Mouse (Mus musculus) granulocyte monocyte progenitor cell, adult 5-6 weeks (primary cell): ENCODE data around the gene Abcb11. TPM values are rescaled to one million over a fixed set of nuclear protein-coding genes. Genes with fewer than 3 reads are reported as not detected.
"Not testable (repeated sequence)": the region's sequence is repeated elsewhere in the genome, so short reads cannot be mapped to it uniquely, and the experiment has no call there.

ENCODE experiments used
- ATAC-seq: replicated peaks from 2 replicates; pipeline ENCODE4 v1.8.0; 2016; ENCODE audit warnings: mild to moderate bottlenecking, moderate TSS enrichment, inconsistent platforms; ENCODE audit not compliant: poor library complexity, severe bottlenecking
- total RNA-seq, 2 experiments: library from RNA; stranded (forward) in 1 of 2; stranded (reverse) in 1 of 2; fragments of 200-712, 200-1000 nt in 1 of 2; fragments of >200 nt in 1 of 2; fragmentation: Nextera tagmentation in 1 of 2; gene quantifications; 2 replicates each; pipeline ENCODE4 v1.2.3; 2014 to 2017

Gene Abcb11
- not detected in 2 replicates for total RNA-seq (2014; fragmentation: Nextera tagmentation)
- not detected in 2 replicates for total RNA-seq (2017)

- no peak for ATAC-seq
These were observed at the start of gene Abcb11 for GRCm38 (mm10) chr2:69342496-69343221. TSS of gene Abcb11 (minus strand) at chr2:69342616.

- ATAC-seq: no peak
These were observed 43.9 kb upstream of the Abcb11 start for GRCm38 (mm10) chr2:69386118-69386871.

- ATAC-seq: peak; percentile 38
These were observed 40.4 kb upstream of the Abcb11 start for GRCm38 (mm10) chr2:69382838-69383237.

GRCm38 (mm10) chr2:69381740-69382139, 39.3 kb upstream of the Abcb11 start:
- ATAC-seq: peak; percentile 71

- peak; percentile 94 for ATAC-seq
These were observed 37.9 kb upstream of the Abcb11 start, which contains the start of gene Dhrs9 for GRCm38 (mm10) chr2:69380281-69380680. TSS of gene Dhrs9 (plus strand) at chr2:69380445.

GRCm38 (mm10) chr2:69379801-69380200, 37.4 kb upstream of the Abcb11 start:
- no peak for ATAC-seq

GRCm38 (mm10) chr2:69376780-69377179, 34.4 kb upstream of the Abcb11 start:
- no peak for ATAC-seq

GRCm38 (mm10) chr2:69365275-69365674, 22.9 kb upstream of the Abcb11 start:
- ATAC-seq: no peak

GRCm38 (mm10) chr2:69364831-69365230, 22.4 kb upstream of the Abcb11 start:
- peak; percentile 33; the same call in 1 of the 2 replicates for ATAC-seq

- peak; percentile 100 for ATAC-seq
These were observed 13.0 kb upstream of the Abcb11 start for GRCm38 (mm10) chr2:69355402-69355801.

- ATAC-seq: no peak
These were observed 910 bp downstream of the Abcb11 start for GRCm38 (mm10) chr2:69341506-69341905.

- not testable (repeated sequence) for ATAC-seq
These were observed 10.9 kb downstream of the Abcb11 start for GRCm38 (mm10) chr2:69331523-69331922.

- no peak for ATAC-seq
These were observed 13.8 kb downstream of the Abcb11 start for GRCm38 (mm10) chr2:69328509-69329163.

GRCm38 (mm10) chr2:69324881-69325660, 17.3 kb downstream of the Abcb11 start:
- no peak for ATAC-seq

- no peak for ATAC-seq
These were observed 19.4 kb downstream of the Abcb11 start for GRCm38 (mm10) chr2:69323018-69323417.

- no peak for ATAC-seq
These were observed 21.0 kb downstream of the Abcb11 start for GRCm38 (mm10) chr2:69321457-69321856.

GRCm38 (mm10) chr2:69311337-69311736, 31.1 kb downstream of the Abcb11 start:
- no peak for ATAC-seq

- ATAC-seq: no peak
These were observed 34.3 kb downstream of the Abcb11 start for GRCm38 (mm10) chr2:69308136-69308535.

GRCm38 (mm10) chr2:69300568-69300967, 41.8 kb downstream of the Abcb11 start:
- not testable (repeated sequence) for ATAC-seq

- ATAC-seq: no peak
These were observed 47.9 kb downstream of the Abcb11 start for GRCm38 (mm10) chr2:69294508-69294907.
